Mouse (Mus musculus) c-Kit-positive CD71-positive TER-119-positive erythroid progenitor cells, embryonic 14.5 days (primary cell): Measurements from ENCODE around the gene Mxi1.

Source experiments
- DNase-seq: peaks from one replicate; pipeline ENCODE4 v3.0.0-alpha.2; 2013; ENCODE audit warnings: low spot score

Mxi1 gene

GRCm38 (mm10) chr19:53399213-53399612 is 88.9 kb downstream of the Mxi1 start:
- DNase-seq: no peak

DNA sequence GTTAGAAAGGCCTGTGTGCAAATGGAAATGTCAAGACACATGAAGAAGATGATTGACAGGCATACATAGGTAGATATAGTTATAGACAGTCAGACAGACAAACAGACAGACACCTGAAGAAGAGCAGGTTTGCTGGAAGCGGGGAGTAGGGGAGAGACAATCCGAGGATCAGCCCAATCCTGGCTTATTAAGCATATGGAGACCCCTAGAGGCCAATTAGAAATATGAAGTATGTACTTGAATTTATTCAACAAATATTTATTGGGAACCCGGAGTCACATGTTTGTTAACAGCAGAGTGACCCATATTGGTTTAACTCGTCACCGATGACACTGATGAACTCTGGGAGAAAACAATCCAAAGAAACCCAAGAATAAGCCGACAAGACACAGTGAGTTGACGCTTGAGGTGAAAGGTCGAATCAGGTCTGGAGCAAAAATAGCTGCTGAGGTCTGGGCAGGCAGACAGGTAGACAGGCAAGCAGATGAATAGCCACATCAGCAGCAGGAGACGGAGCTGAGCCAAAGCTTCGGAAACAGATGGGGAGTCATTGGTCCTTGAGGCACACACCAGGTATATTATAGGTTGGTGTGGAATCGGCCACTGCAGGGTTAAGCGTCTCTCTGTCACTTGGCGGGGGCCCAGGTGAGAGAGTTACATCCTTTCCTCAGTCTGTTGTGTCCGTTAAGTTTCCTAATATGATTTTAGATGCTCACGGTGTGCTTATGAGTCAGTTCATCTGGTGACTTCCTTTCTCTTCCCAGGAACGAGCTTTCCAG is 90.2 kb downstream of the Mxi1 start:
- no peak for DNase-seq

GRCm38 (mm10) chr19:53402741-53403432 is 92.6 kb downstream of the Mxi1 start:
- no peak for DNase-seq

DNA sequence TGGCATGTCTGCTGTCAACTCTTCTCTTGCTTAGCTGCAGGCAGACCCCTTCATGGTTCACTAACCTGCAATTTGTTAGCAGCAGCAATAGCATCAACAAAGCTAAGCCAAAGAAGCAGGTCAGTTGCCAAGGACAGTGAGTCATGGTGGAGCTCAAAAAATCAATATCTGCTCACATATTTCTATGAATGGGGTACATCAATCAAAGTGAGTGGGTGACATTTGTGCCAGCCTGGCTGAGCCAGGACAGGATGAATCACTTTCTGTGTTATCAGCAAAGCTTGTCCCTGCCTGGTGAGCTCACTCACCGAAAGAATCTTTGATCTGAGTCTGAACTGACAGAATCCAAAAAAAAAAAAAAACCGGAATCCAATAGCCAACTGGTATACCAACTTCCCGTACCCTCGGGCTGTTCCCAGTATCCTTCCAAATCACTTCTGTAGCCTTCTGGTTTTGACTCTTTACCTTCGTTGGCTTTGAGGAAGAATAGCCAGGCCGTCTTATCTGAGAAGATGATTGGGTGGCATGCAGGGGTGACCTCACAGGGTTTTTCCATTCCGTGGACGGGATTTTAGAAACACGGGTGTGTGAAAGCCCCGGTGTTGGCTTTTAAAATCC is 94.0 kb downstream of the Mxi1 start:
- no peak for DNase-seq

DNA sequence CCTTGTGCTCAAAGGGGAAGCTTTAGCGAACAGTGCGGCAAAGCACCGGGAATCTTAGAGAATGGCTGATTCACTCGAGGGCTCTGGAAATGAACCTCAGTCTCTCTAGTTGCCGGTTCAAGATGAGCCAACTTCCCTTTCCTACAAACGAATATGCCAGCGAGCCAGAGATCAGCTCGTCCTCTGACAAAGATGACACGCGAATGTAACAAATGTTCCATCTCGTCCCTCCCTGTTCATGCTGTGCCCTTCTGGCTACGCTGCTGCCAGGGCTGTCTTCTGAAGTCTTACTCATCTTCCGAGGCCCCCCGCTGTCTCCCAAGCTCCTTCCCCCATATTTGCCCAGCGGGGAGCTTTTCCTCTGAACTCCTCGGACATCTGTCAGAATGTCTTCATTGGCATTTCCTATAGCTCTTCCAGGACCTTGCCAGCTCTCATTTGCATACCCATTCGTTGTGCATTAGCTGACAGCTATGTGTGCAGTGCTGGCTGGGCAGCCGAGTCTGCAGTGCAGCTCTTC is 94.6 kb downstream of the Mxi1 start:
- DNase-seq: no peak

DNA sequence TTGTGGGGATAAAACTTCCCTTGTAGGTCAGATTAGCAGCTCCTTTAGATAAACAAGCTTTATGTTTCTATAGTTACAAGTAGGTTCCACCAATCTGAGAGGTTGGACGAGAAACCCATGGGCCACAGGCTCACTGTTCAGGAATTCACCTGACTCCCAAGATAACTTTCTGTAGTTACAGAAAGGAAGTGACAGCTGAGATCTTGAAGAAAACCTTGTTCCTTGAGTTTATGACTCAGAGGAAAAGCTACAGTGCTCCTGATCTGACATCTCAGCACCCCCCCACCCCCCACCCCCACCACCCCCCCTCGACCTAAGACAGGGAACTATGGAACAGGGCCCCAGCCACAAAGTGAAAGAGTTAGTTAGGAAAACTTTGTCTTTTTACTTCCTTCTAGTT is 95.5 kb downstream of the Mxi1 start:
- DNase-seq: no peak

DNA sequence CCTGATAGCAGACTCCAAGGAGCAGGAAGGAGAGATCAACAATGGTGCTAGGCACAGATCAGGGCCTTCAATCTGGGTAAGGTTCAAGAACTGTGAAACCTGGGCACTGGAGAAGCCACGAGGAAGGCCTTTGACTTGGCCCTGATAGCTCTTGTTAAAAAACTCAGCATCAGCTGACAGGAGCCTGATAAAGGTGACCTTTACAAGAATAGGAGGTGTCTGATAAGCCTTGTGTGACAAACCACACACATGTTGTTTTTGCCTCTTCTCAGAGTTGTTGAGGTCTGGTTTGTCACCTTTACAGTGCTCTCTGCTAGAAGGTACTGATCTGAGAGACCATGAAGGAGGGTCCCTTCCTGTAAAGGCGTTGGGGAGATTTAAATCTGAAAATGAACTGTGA is 97.0 kb downstream of the Mxi1 start:
- DNase-seq: no peak

- no peak for DNase-seq
Measured at GRCm38 (mm10) chr19:53408398-53408797, 98.1 kb downstream of the Mxi1 start.

- no peak for DNase-seq
Measured at GRCm38 (mm10) chr19:53409663-53410307, 99.5 kb downstream of the Mxi1 start.

GRCm38 (mm10) chr19:53412149-53412848 is 102.0 kb downstream of the Mxi1 start:
- DNase-seq: no peak

DNA sequence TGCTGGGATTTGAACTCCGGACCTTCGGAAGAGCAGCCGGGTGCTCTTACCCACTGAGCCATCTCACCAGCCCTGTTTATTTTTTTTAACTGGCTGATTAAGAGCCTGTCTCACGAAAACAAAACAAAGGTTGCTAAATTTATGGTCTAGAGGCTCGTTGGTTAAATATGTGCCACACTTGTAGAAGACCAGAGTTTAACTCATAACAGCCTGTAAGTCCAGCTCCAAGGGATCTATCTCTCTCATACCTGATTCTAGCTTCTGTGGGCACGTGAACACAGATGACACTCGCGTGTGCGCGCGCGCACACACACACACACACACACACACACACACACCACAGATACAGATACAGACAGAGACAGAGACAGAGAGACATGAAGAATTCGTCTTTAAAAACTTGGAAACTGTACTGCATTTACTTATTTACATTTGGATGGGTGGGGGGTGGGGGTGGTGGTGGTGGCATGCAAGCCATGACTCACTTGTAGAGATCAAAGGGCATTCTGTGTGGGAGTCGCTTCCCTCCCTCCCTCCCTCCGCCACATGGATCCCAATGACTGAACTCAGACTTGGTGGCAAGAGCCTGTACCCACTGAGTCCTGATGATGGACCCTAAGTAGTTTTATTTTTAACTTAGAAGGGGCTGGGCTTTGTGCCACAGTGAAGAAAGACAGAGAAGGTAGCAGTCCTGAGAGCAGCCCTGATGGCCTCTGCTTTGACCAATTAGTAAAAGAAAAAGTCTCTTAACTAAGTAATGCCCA is 103.5 kb downstream of the Mxi1 start:
- no peak for DNase-seq

DNA sequence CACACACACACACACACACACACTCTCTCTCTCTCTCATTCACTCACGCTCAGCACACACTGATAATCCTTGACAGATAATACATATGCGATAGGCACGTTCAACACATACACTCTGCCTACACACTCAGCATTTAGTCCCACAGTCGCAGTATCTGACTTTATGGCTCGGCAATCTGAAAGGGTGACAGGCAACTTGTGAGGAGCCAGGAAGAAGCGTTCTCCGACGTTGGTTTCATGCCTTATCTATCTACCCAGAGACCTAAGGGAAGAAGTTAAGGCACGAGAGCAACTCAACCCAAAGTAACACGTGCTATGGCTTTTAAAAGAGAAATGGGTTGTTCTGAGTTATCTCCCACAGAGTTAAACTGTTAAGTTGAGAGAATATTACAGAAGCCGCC is 104.3 kb downstream of the Mxi1 start:
- peak; percentile 21 for DNase-seq

DNA sequence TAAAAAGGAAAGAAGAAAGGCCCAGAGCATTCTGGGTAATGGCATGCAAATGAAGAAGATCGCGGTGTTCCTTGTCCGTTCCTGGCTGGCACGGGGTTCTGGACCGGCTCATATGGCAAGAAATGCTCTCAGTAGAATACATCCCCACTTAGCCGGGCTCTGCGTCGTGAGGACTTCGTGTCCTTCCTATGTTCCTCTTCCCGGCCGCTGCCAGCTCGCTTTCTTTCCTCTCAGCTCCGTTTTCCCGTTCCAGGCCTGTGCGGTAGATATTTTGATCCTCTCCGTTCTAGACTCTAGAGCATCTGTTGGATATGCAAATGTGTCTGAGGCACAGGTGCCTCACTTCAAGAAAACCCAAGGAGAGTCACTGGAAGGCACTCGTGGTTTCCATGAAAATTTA is 104.9 kb downstream of the Mxi1 start:
- DNase-seq: no peak

- DNase-seq: peak; percentile 68
Measured at GRCm38 (mm10) chr19:53419834-53420233, 109.5 kb downstream of the Mxi1 start.

- peak; percentile 73 for DNase-seq
Measured at GRCm38 (mm10) chr19:53420924-53421582, 110.7 kb downstream of the Mxi1 start.

GRCm38 (mm10) chr19:53421583-53422188 is 111.4 kb downstream of the Mxi1 start:
- no peak for DNase-seq

GRCm38 (mm10) chr19:53422358-53423308 is 112.3 kb downstream of the Mxi1 start:
- no peak for DNase-seq

DNA sequence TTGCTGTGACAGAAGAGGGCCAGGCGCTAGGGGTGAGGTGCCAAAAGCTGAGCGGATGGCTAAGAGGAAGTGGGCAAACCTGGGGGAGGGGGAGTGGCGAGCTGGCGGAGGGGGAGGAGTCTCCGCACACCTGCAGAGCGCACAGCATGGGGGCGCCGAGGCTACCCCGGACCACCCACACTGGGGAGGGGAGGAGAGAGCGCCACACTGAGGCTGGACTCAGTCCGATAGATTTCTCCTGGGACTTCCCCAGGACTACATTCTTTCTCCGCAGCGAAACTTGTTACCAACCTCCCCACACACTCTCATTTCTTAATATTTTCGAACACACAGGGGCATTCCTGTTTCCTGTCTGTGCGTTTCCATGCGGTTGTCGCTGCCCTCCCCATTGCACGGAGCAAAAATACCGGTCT is 113.0 kb downstream of the Mxi1 start:
- no peak for DNase-seq
